Mouse (Mus musculus) liver, adult 2 months (tissue): ENCODE results near the gene Rpl41.

ENCODE experiments used
- CTCF ChIP-seq: fragments of 200-500 bp; IDR thresholded peaks from 2 replicates; pipeline ENCODE4 v1.5.1; 2011; ENCODE audit warnings: low read depth, low read length, control low read depth
- POLR2A ChIP-seq: fragments of 200-500 bp; IDR thresholded peaks from 2 replicates; pipeline ENCODE4 v1.6.1; 2011; ENCODE audit warnings: low read length, control low read depth; ENCODE audit not compliant: insufficient read depth; ENCODE audit errors: extremely low read depth

GRCm38 (mm10) chr10:128579298-128579697 lies 30.2 kb upstream of the Rpl41 start:
- no peak for TF ChIP-seq CTCF
- TF ChIP-seq POLR2A, result no peak
